Mouse (Mus musculus): Measurements from ENCODE around the gene 4933402E13Rik. TPM values are rescaled to one million over a fixed set of nuclear protein-coding genes. Genes with fewer than 3 reads are reported as not detected.

4933402E13Rik gene
- total RNA-seq (2021): not detected
- long read RNA-seq, experiment 1: 0 reads
- long read RNA-seq, experiment 2: 0 reads

- DNase-seq (ENCODE audit: low spot score in 2 of 2): no peak
Measured at GRCm38 (mm10) chrX:62283199-62283598, at the start of gene 4933402E13Rik. Gene 4933402E13Rik, plus strand, starts transcription at chrX:62283499.

Other genes with a start within 250 kb of the 4933402E13Rik start
- not detected for gene 4931400O07Rik, start 184.5 kb downstream of the 4933402E13Rik start, total RNA-seq (2021)